11 mouse cellular contexts compared by ENCODE assay signal in the genomic region with DNA sequence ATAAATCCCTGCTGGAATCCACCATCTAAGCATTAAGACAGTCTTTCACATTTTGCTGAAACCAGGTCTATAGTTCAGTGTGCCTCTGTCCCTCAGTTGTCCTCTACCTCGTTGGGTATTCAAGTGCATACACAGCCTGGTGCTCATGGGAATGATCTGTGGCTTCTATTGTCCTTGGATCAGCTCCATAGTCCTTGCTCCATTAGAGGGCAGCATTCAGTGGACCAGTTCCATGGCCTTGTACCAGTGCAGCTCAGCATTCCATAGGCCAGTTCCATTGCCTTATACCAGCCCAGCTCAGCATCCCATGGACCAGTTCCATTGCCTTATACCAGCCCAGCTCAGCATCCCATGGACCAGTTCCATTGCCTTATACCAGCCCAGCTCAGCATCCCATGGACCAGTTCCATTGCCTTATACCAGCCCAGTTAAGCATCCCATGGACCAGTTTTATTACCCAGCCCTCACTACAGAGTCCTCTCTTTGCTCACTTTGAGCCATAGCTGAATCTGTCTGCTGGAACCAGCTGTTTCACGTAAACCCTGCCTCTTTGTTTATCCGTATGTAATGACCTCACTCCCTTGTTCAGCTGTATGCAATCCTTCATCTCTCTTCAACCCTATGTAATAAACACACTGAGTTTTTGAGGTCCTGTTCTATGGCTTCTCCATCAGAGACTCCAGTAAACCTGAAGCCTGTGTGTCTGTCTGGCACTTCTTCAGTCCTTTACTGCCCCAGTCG.
DNase-seq lines count a peak whose midpoint lies in the region; ATAC-seq and TF ChIP-seq lines count a peak whose summit lies in the region.
"Had no signal": no experiment of that assay in that cellular context is flagged by ENCODE, and none has a peak within 500 bp of the region (broad histone marks: within the 10 kb centered on the region; RNA-seq: fewer than 3 reads in every experiment).

No protein-coding gene starts in this region.

- no peak overlapping the region for H3K4me3 ChIP-seq in midbrain, embryonic 14.5 days (replicated peaks; ENCODE audit: low read depth, low read length)
- no peak overlapping the region for H3K4me3 ChIP-seq in midbrain, embryonic 15.5 days
- H3K4me3 ChIP-seq in stomach, postnatal 0 days (ENCODE audit: low read depth, low read length) = no peak overlapping the region
- H3K4me3 ChIP-seq: erythroblast, embryonic 14.5 days; hindbrain, embryonic 13.5 days had no signal

- H3K27ac ChIP-seq in midbrain, embryonic 14.5 days (replicated peaks; ENCODE audit: low read depth, low read length) = no peak overlapping the region
- H3K27ac ChIP-seq in midbrain, embryonic 15.5 days = no peak overlapping the region
- no peak overlapping the region for H3K27ac ChIP-seq in stomach, postnatal 0 days (replicated peaks)
- H3K27ac ChIP-seq: hindbrain, embryonic 13.5 days had no signal

- peak; percentile 42 for TF ChIP-seq CTCF in stomach, postnatal 0 days (IDR thresholded peaks at IDR 0.05; ENCODE audit: low read depth)

- H3K4me1 ChIP-seq in midbrain, embryonic 14.5 days (ENCODE audit: control insufficient read depth, insufficient read depth, low read length) = peaks cover 7% of the 10 kb centered on the region; the same call in 1 of the 2 replicates
- H3K4me1 ChIP-seq in midbrain, embryonic 15.5 days = peaks cover under 1% of the 10 kb centered on the region
- H3K4me1 ChIP-seq in stomach, postnatal 0 days (replicated peaks; ENCODE audit: control insufficient read depth, insufficient read depth) = no peaks in the 10 kb centered on the region

- intact Hi-C loops in heart, postnatal 25 days (cut with DNase I) = no loop called here

- no peak overlapping the region for H3K4me2 ChIP-seq in midbrain, embryonic 14.5 days (ENCODE audit: low read length)
- H3K4me2 ChIP-seq in midbrain, embryonic 15.5 days = no peak overlapping the region
- no peak overlapping the region for H3K4me2 ChIP-seq in stomach, postnatal 0 days (replicated peaks; ENCODE audit: low read depth)
- H3K4me2 ChIP-seq: hindbrain, embryonic 13.5 days had no signal

- H3K36me3 ChIP-seq in midbrain, embryonic 14.5 days (ENCODE audit: control insufficient read depth, insufficient read depth, low read length) = no peaks in the 10 kb centered on the region
- H3K36me3 ChIP-seq in midbrain, embryonic 15.5 days (replicated peaks) = no peaks in the 10 kb centered on the region
- H3K36me3 ChIP-seq in stomach, postnatal 0 days (ENCODE audit: control insufficient read depth, insufficient read depth, low read length) = no peaks in the 10 kb centered on the region
- H3K36me3 ChIP-seq: hindbrain, embryonic 13.5 days had no signal

- DNase-seq in adrenal gland, adult (ENCODE audit: inconsistent age in 2 of 2, low spot score in 1 of 2) = peak; percentile 72 to 89
- DNase-seq in adrenal gland, adult 18-20 months (ENCODE audit: low spot score in 2 of 2) = no peak
- peak; percentile 10 to 36 for DNase-seq in heart, adult 9 months (ENCODE audit: low spot score in 2 of 2)
- no peak for DNase-seq in heart, postnatal 25 days (ENCODE audit: low spot score)
- DNase-seq in midbrain, embryonic 14.5 days = peak; percentile 28
- no peak for DNase-seq in stomach, postnatal 0 days (ENCODE audit: low spot score)
- DNase-seq in spleen, postnatal 14 days (ENCODE audit: low spot score in 2 of 2) = no peak

- 85% methylated on average over 4 of the region's 4 CpGs for WGBS in midbrain, embryonic 14.5 days
- 74% methylated on average over 4 of the region's 4 CpGs for WGBS in midbrain, embryonic 15.5 days
- 44% methylated on average over 4 of the region's 4 CpGs for WGBS in stomach, postnatal 0 days

- no peak for TF ChIP-seq EP300 in stomach, postnatal 0 days (optimal IDR thresholded peaks at IDR 0.05)

- no peak overlapping the region for H3K9ac ChIP-seq in midbrain, embryonic 14.5 days (replicated peaks; ENCODE audit: low read length)
- H3K9ac ChIP-seq in midbrain, embryonic 15.5 days = no peak overlapping the region
- no peak overlapping the region for H3K9ac ChIP-seq in stomach, postnatal 0 days (ENCODE audit: low read length)
- H3K9ac ChIP-seq: hindbrain, embryonic 13.5 days had no signal

- ATAC-seq in midbrain, embryonic 14.5 days (ENCODE audit: low FRiP score, low TSS enrichment) = no peak
- no peak for ATAC-seq in midbrain, embryonic 15.5 days (replicated peaks)
- no peak; the same call in 1 of the 2 replicates for ATAC-seq in stomach, postnatal 0 days (ENCODE audit: low FRiP score, low TSS enrichment)
- ATAC-seq: midbrain, embryonic 16.5 days had no signal

- H3K27me3 ChIP-seq in midbrain, embryonic 14.5 days (ENCODE audit: control insufficient read depth, insufficient read depth, low read length) = no peaks in the 10 kb centered on the region
- H3K27me3 ChIP-seq in midbrain, embryonic 15.5 days (replicated peaks) = no peaks in the 10 kb centered on the region
- no peaks in the 10 kb centered on the region for H3K27me3 ChIP-seq in stomach, postnatal 0 days (ENCODE audit: control insufficient read depth, insufficient read depth, low read length)
- H3K27me3 ChIP-seq: hindbrain, embryonic 13.5 days had no signal

- no peaks in the 10 kb centered on the region for H3K9me3 ChIP-seq in midbrain, embryonic 14.5 days (ENCODE audit: control insufficient read depth, low read length)
- no peaks in the 10 kb centered on the region for H3K9me3 ChIP-seq in midbrain, embryonic 15.5 days
- no peaks in the 10 kb centered on the region for H3K9me3 ChIP-seq in stomach, postnatal 0 days (ENCODE audit: control insufficient read depth, low read length)
- H3K9me3 ChIP-seq: hindbrain, embryonic 13.5 days had no signal

Comparison
In these comparisons a context has a peak if more than half of its experiments do, and no peak if none do; other contexts are left out.
1. DNase-seq: peak in adrenal gland, adult (2 of 2), heart, adult 9 months (2 of 2) and midbrain, embryonic 14.5 days (single experiment); none in adrenal gland, adult 18-20 months (0 of 2), heart, postnatal 25 days (single experiment), stomach, postnatal 0 days (single experiment) and spleen, postnatal 14 days (0 of 2).